Mouse (Mus musculus) heart, embryonic 13.5 days (tissue): ENCODE data around the gene Bco1. TPM values are rescaled to one million over a fixed set of nuclear protein-coding genes. Genes with fewer than 3 reads are reported as not detected.

Experiments used
- ATAC-seq: fragments of 200-750 bp; cut with Nextera tagmentation; 2 replicates; pipeline ENCODE4 v1.8.0; 2017; ENCODE audit warnings: moderate TSS enrichment; ENCODE audit not compliant: insufficient number of reproducible peaks, low FRiP score, low TSS enrichment; ENCODE audit errors: extremely low read depth
- H3K27ac ChIP-seq: fragments of 300-500 bp; sonication (generic); replicated peaks from 2 replicates; pipeline ENCODE4 v1.5.1; 2015; ENCODE audit warnings: moderate library complexity, mild to moderate bottlenecking, inconsistent platforms
- H3K27me3 ChIP-seq: fragments of 300-500 bp; sonication (generic); replicated peaks from 2 replicates; pipeline ENCODE4 v1.6.1; 2015; ENCODE audit warnings: mild to moderate bottlenecking, inconsistent platforms
- H3K36me3 ChIP-seq: fragments of 300-500 bp; sonication (generic); 2 replicates; pipeline ENCODE4 v1.6.1; 2015; ENCODE audit warnings: mild to moderate bottlenecking, inconsistent platforms
- H3K4me1 ChIP-seq: fragments of 300-500 bp; sonication (generic); 2 replicates; pipeline ENCODE4 v1.6.1; 2015; ENCODE audit warnings: inconsistent platforms
- H3K4me2 ChIP-seq: fragments of 300-500 bp; sonication (generic); 2 replicates; pipeline ENCODE4 v1.6.1; 2015; ENCODE audit warnings: inconsistent platforms, mild to moderate bottlenecking, moderate library complexity
- H3K4me3 ChIP-seq: fragments of 300-500 bp; sonication (generic); 2 replicates; pipeline ENCODE4 v1.5.1; 2015; ENCODE audit warnings: moderate library complexity, mild to moderate bottlenecking, inconsistent platforms
- H3K9ac ChIP-seq: fragments of 300-500 bp; sonication (generic); 2 replicates; pipeline ENCODE4 v1.6.1; 2015; ENCODE audit warnings: inconsistent platforms, mild to moderate bottlenecking, moderate library complexity
- H3K9me3 ChIP-seq: fragments of 300-500 bp; sonication (generic); 2 replicates; pipeline ENCODE4 v1.6.1; 2016; ENCODE audit warnings: inconsistent platforms
- WGBS: fragments of 180-500 bp; shearing (Covaris S2); methylation state at CpG from one replicate; pipeline ENCODE4 v1.1.7; 2015; ENCODE audit warnings: mixed read lengths; 5-methylcytosine and 5-hydroxymethylcytosine counted together
- polyA plus RNA-seq: library from polyadenylated mRNA; unstranded; fragments of >200 nt; fragmentation: Nextera tagmentation; extraction: Ambion mirVana; gene quantifications from 2 replicates; pipeline ENCODE4 v1.2.1, GENCODE M21; 2015

Bco1 gene
- polyA plus RNA-seq, 1 experiment from 2014 or later: 0.31 TPM

DNA sequence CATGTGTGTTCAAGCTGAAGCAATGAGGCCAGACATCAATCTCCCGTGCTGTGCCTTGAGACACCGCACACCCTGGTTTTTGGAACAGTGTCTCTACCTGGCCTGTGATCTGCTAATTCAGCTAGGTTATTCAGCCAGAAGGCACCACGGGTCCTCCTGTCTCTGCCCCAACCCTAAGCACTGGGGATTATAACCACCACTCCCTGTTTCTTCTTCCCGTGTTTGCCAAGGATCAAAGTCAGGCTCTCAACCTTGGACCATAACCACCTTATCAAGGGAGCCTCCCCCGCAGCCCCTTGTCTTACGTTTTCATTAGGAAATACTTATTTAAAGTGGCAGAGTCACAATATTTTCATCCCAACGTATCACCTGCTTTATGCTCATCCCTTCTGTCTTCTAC is 20.9 kb downstream of the Bco1 start:
- no peak for ATAC-seq
- 62% methylated on average over 7 of the region's 7 CpGs for WGBS

GRCm38 (mm10) chr8:117118409-117118808 is 22.8 kb downstream of the Bco1 start:
- Histone ChIP-seq H3K4me1 (peaks cover 12% of the 10 kb centered on the region), H3K9me3 (no peaks in the 10 kb centered on the region), H3K4me3 (no peak overlapping the region), H3K36me3 (no peaks in the 10 kb centered on the region), H3K27me3 (no peaks in the 10 kb centered on the region), H3K9ac (no peak overlapping the region), H3K4me2 (no peak overlapping the region), H3K27ac (no peak overlapping the region)
- WGBS: 77% methylated on average over 9 of the region's 9 CpGs
- ATAC-seq: no peak

More for the DNA sequence above, 20.9 kb downstream of the Bco1 start:
- H3K9ac ChIP-seq: no peak overlapping the region
- no peaks in the 10 kb centered on the region for H3K36me3 ChIP-seq
- H3K4me3 ChIP-seq: no peak overlapping the region
- H3K27ac ChIP-seq: no peak overlapping the region
- no peaks in the 10 kb centered on the region for H3K27me3 ChIP-seq
- H3K4me2 ChIP-seq: no peak overlapping the region
- no peaks in the 10 kb centered on the region for H3K9me3 ChIP-seq
- peaks cover 15% of the 10 kb centered on the region for H3K4me1 ChIP-seq

DNA sequence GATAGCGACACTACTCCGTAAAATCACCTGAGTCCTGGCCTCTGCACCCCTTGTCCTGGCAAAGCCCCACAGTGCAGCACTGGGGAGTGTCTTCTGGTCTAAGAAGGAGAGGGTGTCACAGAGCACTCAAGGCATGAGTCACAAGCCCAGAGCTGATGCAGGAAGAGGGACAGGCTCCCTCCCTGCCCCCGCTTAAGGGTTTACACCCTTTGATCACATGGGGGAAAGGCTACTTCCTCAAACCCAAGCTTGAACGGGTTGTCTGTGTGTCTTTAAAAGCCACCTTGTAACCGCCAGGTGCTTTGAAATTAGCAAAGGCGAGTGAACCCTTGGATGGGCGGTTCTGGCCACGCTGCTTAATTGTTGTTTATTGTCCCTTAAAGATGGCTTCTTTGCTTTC is 25.6 kb downstream of the Bco1 start:
- H3K36me3 ChIP-seq: no peaks in the 10 kb centered on the region
- ATAC-seq: no peak
- WGBS: 64% methylated on average over 8 of the region's 8 CpGs
- H3K27ac ChIP-seq: no peak overlapping the region
- H3K9me3 ChIP-seq: no peaks in the 10 kb centered on the region
- H3K4me1 ChIP-seq: peaks cover 4% of the 10 kb centered on the region; the same call in 1 of the 2 replicates
- H3K9ac ChIP-seq: no peak overlapping the region
- H3K4me3 ChIP-seq: no peak overlapping the region
- no peak overlapping the region for H3K4me2 ChIP-seq
- no peaks in the 10 kb centered on the region; the same call in 1 of the 2 replicates for H3K27me3 ChIP-seq

- Histone ChIP-seq H3K9me3 (no peaks in the 10 kb centered on the region), H3K4me2 (no peak overlapping the region), H3K9ac (no peak overlapping the region), H3K27ac (no peak overlapping the region), H3K27me3 (no peaks in the 10 kb centered on the region; the same call in 1 of the 2 replicates), H3K4me3 (no peak overlapping the region), H3K4me1 (peaks cover 4% of the 10 kb centered on the region; the same call in 1 of the 2 replicates), H3K36me3 (no peaks in the 10 kb centered on the region)
- no peak for ATAC-seq
- WGBS: 71% methylated on average over 13 of the region's 13 CpGs
Observed at GRCm38 (mm10) chr8:117123850-117124633, 28.4 kb downstream of the Bco1 start.

DNA sequence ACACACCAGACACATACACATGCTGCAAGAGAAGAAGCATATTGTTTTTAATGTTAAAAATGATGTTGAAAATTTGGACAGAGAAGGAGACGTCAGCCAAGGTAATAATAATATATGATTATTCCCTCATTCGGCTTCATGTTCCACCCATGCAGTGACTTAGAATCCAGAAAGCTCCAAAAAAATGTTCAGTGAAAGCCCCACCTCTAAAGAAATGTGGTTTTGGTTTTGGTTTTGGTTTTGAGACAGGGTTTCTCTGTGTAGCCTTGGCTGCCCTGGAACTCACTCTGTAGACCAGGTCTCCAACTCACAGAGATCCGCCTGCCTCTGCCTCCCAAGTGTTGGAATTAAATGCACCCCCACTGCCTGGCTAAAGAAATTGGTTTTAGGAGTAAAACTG is 30.2 kb downstream of the Bco1 start:
- H3K4me3 ChIP-seq: no peak overlapping the region
- no peak overlapping the region for H3K9ac ChIP-seq
- H3K9me3 ChIP-seq: no peaks in the 10 kb centered on the region
- H3K4me1 ChIP-seq: peaks cover 4% of the 10 kb centered on the region; the same call in 1 of the 2 replicates
- no peak for ATAC-seq
- 82% methylated on average over 3 of the region's 3 CpGs for WGBS
- no peaks in the 10 kb centered on the region; the same call in 1 of the 2 replicates for H3K27me3 ChIP-seq
- no peak overlapping the region for H3K4me2 ChIP-seq
- H3K27ac ChIP-seq: no peak overlapping the region
- H3K36me3 ChIP-seq: no peaks in the 10 kb centered on the region

- no peak for ATAC-seq
- 88% methylated on average over 3 of the region's 3 CpGs for WGBS
- Histone ChIP-seq H3K4me2 (no peak overlapping the region), H3K4me1 (peaks cover 4% of the 10 kb centered on the region; the same call in 1 of the 2 replicates), H3K36me3 (no peaks in the 10 kb centered on the region), H3K27me3 (no peaks in the 10 kb centered on the region; the same call in 1 of the 2 replicates), H3K9ac (no peak overlapping the region), H3K27ac (no peak overlapping the region), H3K4me3 (no peak overlapping the region), H3K9me3 (no peaks in the 10 kb centered on the region)
Observed at GRCm38 (mm10) chr8:117126411-117126810, 30.8 kb downstream of the Bco1 start.

GRCm38 (mm10) chr8:117127063-117127462 is 31.4 kb downstream of the Bco1 start:
- no peak for ATAC-seq
- no peak overlapping the region for H3K9ac ChIP-seq
- WGBS: 76% methylated on average over 8 of the region's 8 CpGs
- H3K4me1 ChIP-seq: peaks cover 4% of the 10 kb centered on the region; the same call in 1 of the 2 replicates
- no peak overlapping the region for H3K4me2 ChIP-seq
- no peaks in the 10 kb centered on the region for H3K9me3 ChIP-seq
- H3K36me3 ChIP-seq: no peaks in the 10 kb centered on the region
- H3K27ac ChIP-seq: no peak overlapping the region
- H3K4me3 ChIP-seq: no peak overlapping the region
- H3K27me3 ChIP-seq: no peaks in the 10 kb centered on the region; the same call in 1 of the 2 replicates

DNA sequence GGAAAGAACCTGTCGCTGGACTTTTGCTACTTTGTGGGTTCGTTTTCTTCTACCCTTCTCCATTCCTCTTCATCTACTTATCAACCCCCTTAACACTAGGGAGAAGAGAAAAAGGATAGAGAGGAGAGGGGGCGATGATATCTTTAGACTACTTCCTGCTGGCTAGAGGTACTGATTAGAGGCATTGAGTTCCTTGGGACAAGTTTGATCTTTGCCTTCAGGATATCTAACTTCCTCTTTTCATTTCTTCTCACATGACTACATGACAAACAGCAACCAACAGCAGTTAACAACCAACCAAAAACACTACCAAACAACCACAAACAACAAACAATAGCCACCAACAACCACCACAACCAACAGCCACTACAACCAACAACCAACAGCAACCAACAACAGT is 38.0 kb downstream of the Bco1 start:
- no peak for ATAC-seq
- WGBS: 64% methylated on average over 3 of the region's 3 CpGs
- Histone ChIP-seq H3K4me1 (peaks cover 7% of the 10 kb centered on the region), H3K27me3 (no peaks in the 10 kb centered on the region; the same call in 1 of the 2 replicates), H3K4me2 (no peak overlapping the region), H3K36me3 (no peaks in the 10 kb centered on the region), H3K4me3 (no peak overlapping the region), H3K9ac (no peak overlapping the region), H3K9me3 (no peaks in the 10 kb centered on the region), H3K27ac (no peak overlapping the region)

- Histone ChIP-seq H3K36me3 (no peaks in the 10 kb centered on the region), H3K9me3 (0 out of 2 replicates have a peak, but pooled peaks cover 3% of the 10 kb centered on the region), H3K9ac (no peak overlapping the region), H3K4me1 (peaks cover 7% of the 10 kb centered on the region), H3K27ac (no peak overlapping the region), H3K4me3 (no peak overlapping the region), H3K4me2 (no peak overlapping the region), H3K27me3 (no peaks in the 10 kb centered on the region)
- ATAC-seq: no peak
- 7% methylated on average over 4 of the region's 4 CpGs for whole genome bisulfite sequencing
Observed at GRCm38 (mm10) chr8:117136351-117136750, 40.7 kb downstream of the Bco1 start.

DNA sequence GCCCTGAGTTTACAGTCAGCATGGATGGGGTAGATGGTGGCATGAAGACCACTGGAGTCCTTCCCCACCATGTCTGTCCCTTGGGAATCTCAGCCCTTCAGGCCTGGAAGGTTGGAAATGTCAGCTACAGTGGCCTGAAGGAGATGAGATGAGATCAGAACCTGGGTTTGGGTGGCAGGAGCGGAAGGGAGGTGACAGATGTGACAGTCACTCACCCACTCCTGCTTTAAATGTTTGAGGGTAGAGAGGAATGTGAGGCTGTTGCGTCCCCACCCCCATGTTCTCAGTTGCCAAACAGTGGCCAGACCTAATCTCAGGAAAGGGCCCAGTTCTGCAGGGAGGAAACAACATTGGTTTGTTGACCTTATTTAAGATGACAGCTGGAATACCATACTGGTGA is 41.1 kb downstream of the Bco1 start:
- 0 out of 2 replicates have a peak, but pooled peaks cover 3% of the 10 kb centered on the region for H3K9me3 ChIP-seq
- peaks cover 7% of the 10 kb centered on the region for H3K4me1 ChIP-seq
- no peak overlapping the region for H3K4me3 ChIP-seq
- no peak for ATAC-seq
- no peaks in the 10 kb centered on the region for H3K36me3 ChIP-seq
- no peak overlapping the region for H3K27ac ChIP-seq
- no peak overlapping the region for H3K9ac ChIP-seq
- H3K27me3 ChIP-seq: no peaks in the 10 kb centered on the region
- WGBS: 15% methylated on average over 2 of the region's 2 CpGs
- no peak overlapping the region for H3K4me2 ChIP-seq

DNA sequence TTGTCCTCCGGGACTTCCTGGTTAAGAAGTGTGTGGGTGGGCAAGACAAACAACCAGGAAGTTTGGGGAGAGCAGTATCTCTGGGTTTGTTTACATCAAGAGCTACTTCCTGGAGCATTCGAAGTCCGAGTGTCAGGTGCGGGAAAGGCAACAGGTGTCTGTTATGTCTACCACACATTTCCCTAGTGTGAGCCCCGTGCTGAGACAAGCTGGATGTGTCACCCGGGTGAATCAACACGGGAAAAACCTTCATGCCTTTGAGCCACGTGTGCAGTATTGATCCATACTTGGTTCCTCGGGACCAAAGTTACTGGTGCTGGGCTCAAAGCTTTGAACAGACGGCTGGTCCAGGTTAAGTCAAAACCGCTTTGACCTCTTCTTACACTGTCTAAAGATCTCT is 41.7 kb downstream of the Bco1 start:
- peaks cover 7% of the 10 kb centered on the region for H3K4me1 ChIP-seq
- H3K27me3 ChIP-seq: no peaks in the 10 kb centered on the region
- no peak overlapping the region for H3K9ac ChIP-seq
- 43% methylated on average over 11 of the region's 11 CpGs for WGBS
- H3K9me3 ChIP-seq: 0 out of 2 replicates have a peak, but pooled peaks cover 3% of the 10 kb centered on the region
- no peak for ATAC-seq
- H3K4me3 ChIP-seq: no peak overlapping the region
- no peaks in the 10 kb centered on the region for H3K36me3 ChIP-seq
- no peak overlapping the region for H3K27ac ChIP-seq
- no peak overlapping the region for H3K4me2 ChIP-seq

GRCm38 (mm10) chr8:117148520-117148919 is 52.9 kb downstream of the Bco1 start:
- Histone ChIP-seq H3K36me3 (no peaks in the 10 kb centered on the region), H3K9ac (no peak overlapping the region), H3K4me1 (no peaks in the 10 kb centered on the region), H3K27me3 (no peaks in the 10 kb centered on the region), H3K27ac (no peak overlapping the region), H3K9me3 (0 out of 2 replicates have a peak, but pooled peaks cover 5% of the 10 kb centered on the region), H3K4me3 (no peak overlapping the region), H3K4me2 (no peak overlapping the region)
- 91% methylated on average over 6 of the region's 6 CpGs for WGBS
- ATAC-seq: no peak
